Mouse (Mus musculus) hindbrain, embryonic 11.5 days (tissue): Measurements from ENCODE around the gene Tbc1d14. TPM values are rescaled to one million over a fixed set of nuclear protein-coding genes. Genes with fewer than 3 reads are reported as not detected.

Source experiments
- ATAC-seq: fragments of 200-750 bp; cut with Nextera tagmentation; 2 replicates; pipeline ENCODE4 v1.8.0; 2017; ENCODE audit warnings: mild to moderate bottlenecking, moderate TSS enrichment, moderate library complexity; ENCODE audit not compliant: low FRiP score
- DNase-seq: peaks from one replicate; pipeline ENCODE4 v3.0.0-alpha.2; 2015; ENCODE audit warnings: low spot score
- H3K27ac ChIP-seq: fragments of 300-500 bp; sonication (generic); 2 replicates; pipeline ENCODE4 v1.5.1; 2014; ENCODE audit warnings: mild to moderate bottlenecking, low read depth, low read length
- H3K27me3 ChIP-seq: fragments of 300-500 bp; sonication (generic); 2 replicates; pipeline ENCODE4 v1.6.1; 2014; ENCODE audit warnings: mild to moderate bottlenecking, low read length, moderate library complexity, mixed read lengths; ENCODE audit not compliant: control insufficient read depth, insufficient read depth
- H3K36me3 ChIP-seq: fragments of 300-500 bp; sonication (generic); 2 replicates; pipeline ENCODE4 v1.6.1; 2014; ENCODE audit warnings: mild to moderate bottlenecking, low read length, moderate library complexity, mixed read lengths; ENCODE audit not compliant: control insufficient read depth, insufficient read depth
- H3K4me1 ChIP-seq: fragments of 300-500 bp; sonication (generic); replicated peaks from 2 replicates; pipeline ENCODE4 v1.6.1; 2014; ENCODE audit warnings: low read length, mixed read lengths; ENCODE audit not compliant: control insufficient read depth, insufficient read depth
- H3K4me2 ChIP-seq: fragments of 300-500 bp; sonication (generic); replicated peaks from 2 replicates; pipeline ENCODE4 v1.6.1; 2014; ENCODE audit warnings: mild to moderate bottlenecking, low read depth, low read length
- H3K4me3 ChIP-seq: fragments of 300-500 bp; sonication (generic); 2 replicates; pipeline ENCODE4 v1.5.1; 2014; ENCODE audit warnings: low read depth, low read length
- H3K9ac ChIP-seq: fragments of 300-500 bp; sonication (generic); 2 replicates; pipeline ENCODE4 v1.6.1; 2014; ENCODE audit warnings: low read depth, low read length
- H3K9me3 ChIP-seq: fragments of 300-500 bp; sonication (generic); 2 replicates; pipeline ENCODE4 v1.6.1; 2016; ENCODE audit warnings: low read length; ENCODE audit not compliant: control insufficient read depth
- WGBS: fragments of 180-500 bp; shearing (Covaris S2); extraction: QIAGEN DNeasy Blood & Tissue Kit; methylation state at CpG from one replicate; pipeline ENCODE4 v1.1.7; 2014; 5-methylcytosine and 5-hydroxymethylcytosine counted together
- polyA plus RNA-seq: library from polyadenylated mRNA; unstranded; fragments of >200 nt; fragmentation: Nextera tagmentation; extraction: Ambion mirVana; gene quantifications from 2 replicates; pipeline ENCODE4 v1.2.1, GENCODE M21; 2014

Gene Tbc1d14
- polyA plus RNA-seq, 1 experiment from 2014 or later = 38.3 TPM

- no peak for ATAC-seq
- 86% methylated on average over 2 of the region's 2 CpGs for WGBS
- no peaks in the 10 kb centered on the region for H3K27me3 ChIP-seq
- H3K27ac ChIP-seq = no peak overlapping the region
- H3K9ac ChIP-seq = no peak overlapping the region
- H3K9me3 ChIP-seq = no peaks in the 10 kb centered on the region
- H3K4me3 ChIP-seq = no peak overlapping the region
- no peak for DNase-seq
- peaks cover 9% of the 10 kb centered on the region; the same call in 1 of the 2 replicates for H3K36me3 ChIP-seq
- H3K4me1 ChIP-seq = no peaks in the 10 kb centered on the region
- no peak overlapping the region for H3K4me2 ChIP-seq
Measured at GRCm38 (mm10) chr5:36522782-36523181, 70.3 kb downstream of the Tbc1d14 start.

GRCm38 (mm10) chr5:36519751-36520150 is 73.3 kb downstream of the Tbc1d14 start:
- Histone ChIP-seq H3K4me2 (no peak overlapping the region), H3K9me3 (no peaks in the 10 kb centered on the region), H3K4me3 (no peak overlapping the region), H3K27ac (no peak overlapping the region), H3K4me1 (no peaks in the 10 kb centered on the region), H3K9ac (no peak overlapping the region), H3K27me3 (no peaks in the 10 kb centered on the region), H3K36me3 (peaks cover 9% of the 10 kb centered on the region; the same call in 1 of the 2 replicates)
- WGBS = 84% methylated on average over 3 of the region's 3 CpGs
- DNase-seq (no peak), ATAC-seq (no peak)

DNA sequence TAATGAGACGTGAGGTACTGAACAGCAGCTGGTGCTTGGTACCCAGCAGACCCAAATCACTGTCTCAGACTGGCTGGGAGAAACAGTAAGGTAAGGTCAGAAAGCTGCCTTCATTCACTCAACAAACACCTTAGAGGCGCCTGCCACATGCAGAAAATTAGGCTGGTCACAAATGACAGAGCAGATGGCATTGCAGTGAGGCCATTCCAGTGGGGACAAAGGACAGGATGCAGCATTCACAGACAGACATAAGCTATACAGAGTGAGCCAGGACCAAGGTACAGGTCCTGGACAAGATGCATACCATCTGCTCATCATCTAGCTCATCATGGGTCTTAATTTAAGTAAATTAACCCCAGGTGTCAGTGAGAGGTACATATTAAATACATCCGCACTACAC is 75.5 kb downstream of the Tbc1d14 start:
- Histone ChIP-seq H3K4me3 (no peak overlapping the region), H3K9ac (no peak overlapping the region), H3K27ac (no peak overlapping the region), H3K4me1 (no peaks in the 10 kb centered on the region), H3K9me3 (no peaks in the 10 kb centered on the region), H3K27me3 (no peaks in the 10 kb centered on the region), H3K36me3 (peaks cover 9% of the 10 kb centered on the region; the same call in 1 of the 2 replicates), H3K4me2 (no peak overlapping the region)
- DNase-seq (no peak), ATAC-seq (no peak)
- WGBS = 84% methylated on average over 3 of the region's 3 CpGs

DNA sequence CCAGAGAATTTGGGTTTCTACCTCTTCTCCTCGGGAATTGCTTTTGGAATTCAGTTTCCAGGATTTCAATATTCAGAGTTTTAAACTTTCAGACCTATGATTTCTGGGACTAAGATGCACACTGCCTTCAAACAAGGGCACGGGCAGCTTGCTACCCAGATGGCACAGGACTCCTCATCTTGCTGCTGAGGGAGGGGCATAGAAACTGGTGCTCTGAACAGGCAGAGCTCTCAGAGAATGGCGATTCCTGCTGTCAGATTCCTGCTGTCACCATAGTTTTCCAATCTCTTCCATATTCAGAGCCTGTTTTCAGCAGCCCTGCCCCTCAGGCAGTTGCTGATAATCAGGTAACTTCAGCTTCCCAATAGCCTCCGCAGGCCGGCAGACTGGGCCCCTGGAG is 77.5 kb downstream of the Tbc1d14 start:
- no peak for DNase-seq
- H3K9ac ChIP-seq = no peak overlapping the region
- no peaks in the 10 kb centered on the region for H3K9me3 ChIP-seq
- H3K4me3 ChIP-seq = no peak overlapping the region
- no peak overlapping the region for H3K4me2 ChIP-seq
- H3K27me3 ChIP-seq = no peaks in the 10 kb centered on the region
- no peak for ATAC-seq
- H3K36me3 ChIP-seq = peaks cover 7% of the 10 kb centered on the region; the same call in 1 of the 2 replicates
- no peak overlapping the region for H3K27ac ChIP-seq
- no peaks in the 10 kb centered on the region for H3K4me1 ChIP-seq
- 87% methylated on average over 5 of the region's 5 CpGs for WGBS

DNA sequence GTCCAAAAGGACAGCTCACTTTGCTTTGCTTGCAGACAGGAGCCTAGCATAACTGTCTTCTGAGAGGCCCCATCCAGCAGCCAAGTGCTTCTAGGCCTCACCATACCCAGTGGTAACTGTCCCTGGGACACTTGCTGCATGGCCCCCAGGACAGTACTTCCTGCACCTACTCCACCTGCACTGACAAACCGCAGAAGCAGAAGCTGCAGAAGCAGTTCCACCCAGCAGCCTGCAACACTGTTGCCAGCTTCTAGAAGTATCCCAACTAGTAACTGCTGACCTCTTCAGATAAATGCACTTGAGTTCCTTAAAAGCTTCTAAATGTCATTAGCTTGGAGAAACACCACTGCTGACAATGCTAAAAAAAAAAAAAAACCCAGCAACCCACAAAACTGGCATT is 78.0 kb downstream of the Tbc1d14 start:
- Histone ChIP-seq H3K9me3 (no peaks in the 10 kb centered on the region), H3K36me3 (peaks cover 6% of the 10 kb centered on the region; the same call in 1 of the 2 replicates), H3K4me3 (no peak overlapping the region), H3K27me3 (no peaks in the 10 kb centered on the region), H3K27ac (no peak overlapping the region), H3K4me1 (no peaks in the 10 kb centered on the region), H3K4me2 (no peak overlapping the region), H3K9ac (no peak overlapping the region)
- WGBS = 100% methylated on average over 1 of the region's 1 CpGs
- ATAC-seq = no peak
- DNase-seq = no peak

DNA sequence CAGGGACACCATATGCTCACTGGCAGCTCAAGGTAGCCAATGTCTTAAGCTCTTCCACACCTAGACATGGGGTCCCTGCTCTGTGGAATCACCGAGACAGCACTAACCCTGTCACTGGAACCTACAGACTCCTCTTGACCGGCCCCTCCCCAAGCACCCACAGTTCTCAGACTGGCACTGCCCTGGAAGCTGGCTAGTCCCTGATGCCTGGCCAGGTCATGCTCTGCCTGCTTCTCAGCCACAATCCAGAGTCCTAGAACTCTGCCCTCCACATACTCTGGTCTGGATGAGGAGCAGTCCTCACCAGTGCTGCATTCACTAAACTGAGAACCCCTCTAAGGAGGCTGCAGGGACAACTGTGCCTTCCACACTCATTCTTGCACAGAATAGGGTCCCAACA is 82.1 kb downstream of the Tbc1d14 start:
- H3K27me3 ChIP-seq = no peaks in the 10 kb centered on the region
- H3K36me3 ChIP-seq = no peaks in the 10 kb centered on the region
- 80% methylated on average over 2 of the region's 2 CpGs for WGBS
- no peak for ATAC-seq
- H3K9ac ChIP-seq = no peak overlapping the region
- no peak overlapping the region for H3K27ac ChIP-seq
- H3K4me3 ChIP-seq = no peak overlapping the region
- no peak overlapping the region for H3K4me2 ChIP-seq
- DNase-seq = no peak
- no peaks in the 10 kb centered on the region for H3K9me3 ChIP-seq
- no peaks in the 10 kb centered on the region for H3K4me1 ChIP-seq

DNA sequence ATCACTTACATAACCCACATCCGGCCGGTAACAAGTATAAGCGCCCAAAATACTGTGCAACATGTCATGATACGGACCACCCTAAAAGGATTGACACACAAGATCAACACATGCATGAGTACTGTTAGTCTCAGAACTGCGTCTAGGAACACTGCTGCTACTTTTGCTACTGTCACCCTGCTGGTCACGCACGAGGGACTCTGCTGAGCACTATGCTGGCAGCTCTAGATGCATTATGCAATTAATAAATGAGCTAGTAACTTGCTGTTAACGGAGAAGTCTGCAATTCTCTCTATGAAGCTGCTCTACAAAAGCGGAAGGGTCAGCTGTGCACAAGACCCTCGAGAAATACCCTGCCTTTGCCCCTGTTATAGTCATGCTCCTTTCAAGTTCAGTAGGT is 84.7 kb downstream of the Tbc1d14 start:
- WGBS = 96% methylated on average over 10 of the region's 10 CpGs
- ATAC-seq = no peak
- H3K9ac ChIP-seq = no peak overlapping the region

DNA sequence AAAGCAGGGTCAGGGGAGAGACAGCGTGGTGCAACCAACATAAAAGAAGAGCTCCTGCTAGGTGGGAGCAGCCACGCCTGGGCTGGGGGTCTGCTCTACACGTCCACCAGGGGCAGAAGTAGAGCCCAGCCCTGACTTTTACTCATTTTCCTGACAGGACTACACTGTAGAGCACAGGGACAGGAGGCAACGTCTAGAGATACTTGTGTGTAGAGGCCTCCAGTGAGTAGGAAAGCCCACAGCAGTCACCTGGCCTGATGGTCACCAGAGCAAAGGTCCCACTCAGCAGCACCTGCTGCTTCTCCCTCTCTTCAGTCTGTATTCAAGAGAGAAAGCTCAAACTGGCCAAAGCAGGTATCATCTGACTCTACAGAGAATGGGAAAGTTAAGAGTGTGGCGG is 87.4 kb downstream of the Tbc1d14 start:
- Histone ChIP-seq H3K4me3 (no peak overlapping the region), H3K4me1 (no peaks in the 10 kb centered on the region), H3K36me3 (peaks cover 2% of the 10 kb centered on the region; the same call in 1 of the 2 replicates), H3K9ac (no peak overlapping the region), H3K4me2 (no peak overlapping the region), H3K27me3 (no peaks in the 10 kb centered on the region), H3K9me3 (no peaks in the 10 kb centered on the region), H3K27ac (no peak overlapping the region)
- 72% methylated on average over 5 of the region's 5 CpGs for WGBS
- ATAC-seq (no peak), DNase-seq (no peak)

More for the DNA sequence above, 84.7 kb downstream of the Tbc1d14 start:
- no peaks in the 10 kb centered on the region for H3K9me3 ChIP-seq
- no peak overlapping the region for H3K27ac ChIP-seq
- no peak for DNase-seq
- H3K27me3 ChIP-seq = no peaks in the 10 kb centered on the region
- H3K4me1 ChIP-seq = no peaks in the 10 kb centered on the region
- no peak overlapping the region for H3K4me3 ChIP-seq
- H3K4me2 ChIP-seq = no peak overlapping the region
- H3K36me3 ChIP-seq = peaks cover 2% of the 10 kb centered on the region; the same call in 1 of the 2 replicates

- Histone ChIP-seq H3K36me3 (peaks cover 2% of the 10 kb centered on the region; the same call in 1 of the 2 replicates), H3K9ac (no peak overlapping the region), H3K4me1 (no peaks in the 10 kb centered on the region), H3K4me2 (no peak overlapping the region), H3K27me3 (no peaks in the 10 kb centered on the region), H3K4me3 (no peak overlapping the region), H3K9me3 (no peaks in the 10 kb centered on the region), H3K27ac (no peak overlapping the region)
- 86% methylated on average over 7 of the region's 7 CpGs for WGBS
- ATAC-seq (no peak), DNase-seq (no peak)
Measured at GRCm38 (mm10) chr5:36505235-36505634, 87.8 kb downstream of the Tbc1d14 start.
